Mouse (Mus musculus) bone marrow, adult 2 months (tissue): ENCODE measurements around the gene Orai3.

ENCODE experiments used
- CTCF ChIP-seq: fragments of 200-500 bp; IDR thresholded peaks from 2 replicates; pipeline ENCODE4 v1.5.1; 2011; ENCODE audit warnings: low read length, control low read depth; ENCODE audit not compliant: control insufficient read depth, insufficient read depth
- POLR2A ChIP-seq: fragments of 200-500 bp; IDR thresholded peaks from 2 replicates; pipeline ENCODE4 v1.6.1; 2011; ENCODE audit warnings: low read depth, mild to moderate bottlenecking, control low read depth, low read length, borderline replicate concordance; ENCODE audit not compliant: control insufficient read depth

GRCm38 (mm10) chr7:127785308-127785707 lies 15.7 kb downstream of the Orai3 start, which contains the start of gene Gm49388:
- TF ChIP-seq CTCF = no peak
- no peak for TF ChIP-seq POLR2A
